Mouse (Mus musculus) liver, adult 2 months (tissue): Measurements from ENCODE around the gene Fto. TPM values are rescaled to one million over a fixed set of nuclear protein-coding genes. Genes with fewer than 3 reads are reported as not detected.

Experiments
- DNase-seq: peaks from one replicate; pipeline ENCODE4 v3.0.0-alpha.2; 2011; ENCODE audit warnings: low read depth, low spot score; ENCODE audit errors: extremely low read depth
- H3K27ac ChIP-seq: fragments of 200-500 bp; replicated peaks from 2 replicates; pipeline ENCODE4 v1.5.1; 2012; ENCODE audit warnings: low read depth, mild to moderate bottlenecking, control low read depth, inconsistent platforms, low read length; ENCODE audit not compliant: insufficient read depth
- H3K27me3 ChIP-seq: fragments of 200-500 bp; 2 replicates; pipeline ENCODE4 v1.6.1; 2012; ENCODE audit warnings: mild to moderate bottlenecking, moderate library complexity, low read length, inconsistent platforms; ENCODE audit not compliant: control insufficient read depth, insufficient read depth
- H3K36me3 ChIP-seq: fragments of 200-500 bp; 2 replicates; pipeline ENCODE4 v1.6.1; 2012; ENCODE audit warnings: low read length, inconsistent platforms; ENCODE audit not compliant: control insufficient read depth, insufficient read depth
- H3K4me1 ChIP-seq: fragments of 200-500 bp; 2 replicates; pipeline ENCODE4 v1.6.1; 2011; ENCODE audit warnings: low read length; ENCODE audit not compliant: control insufficient read depth, insufficient read depth
- H3K4me3 ChIP-seq: fragments of 200-500 bp; 2 replicates; pipeline ENCODE4 v1.5.1; 2011; ENCODE audit warnings: low read depth, mild to moderate bottlenecking, control low read depth, low read length, moderate library complexity; ENCODE audit not compliant: insufficient read depth
- H3K79me2 ChIP-seq: fragments of 200-500 bp; 2 replicates; pipeline ENCODE4 v1.6.1; 2012; ENCODE audit warnings: inconsistent platforms, mild to moderate bottlenecking, low read length, moderate library complexity; ENCODE audit not compliant: control insufficient read depth, insufficient read depth
- H3K9ac ChIP-seq: fragments of 200-500 bp; 2 replicates; pipeline ENCODE4 v1.6.1; 2012; ENCODE audit warnings: low read depth, mild to moderate bottlenecking, control low read depth, inconsistent platforms, low read length
- CTCF ChIP-seq: fragments of 200-500 bp; IDR thresholded peaks from 2 replicates; pipeline ENCODE4 v1.5.1; 2011; ENCODE audit warnings: low read depth, low read length, control low read depth
- POLR2A ChIP-seq: fragments of 200-500 bp; IDR thresholded peaks from 2 replicates; pipeline ENCODE4 v1.6.1; 2011; ENCODE audit warnings: low read length, control low read depth; ENCODE audit not compliant: insufficient read depth; ENCODE audit errors: extremely low read depth
- WGBS: fragments of 180-500 bp; shearing (Covaris S2); methylation state at CpG from one replicate; pipeline ENCODE4 v1.1.7; 2018; 5-methylcytosine and 5-hydroxymethylcytosine counted together
- polyA plus RNA-seq: library from polyadenylated mRNA; depleted of rRNA; stranded (reverse); fragments of >200 nt; gene quantifications from 2 replicates; pipeline ENCODE4 v1.2.3, GENCODE M21; 2012
- total RNA-seq: library from RNA; depleted of rRNA; stranded (reverse); fragments of >200 nt; gene quantifications from 2 replicates; pipeline ENCODE4 v1.2.3, GENCODE M21; 2014

Fto gene
- total and polyA plus RNA-seq, 2 experiments, result 14.1 to 15.6 TPM

GRCm38 (mm10) chr8:91501960-91502600 lies 188.8 kb downstream of the Fto start:
- DNase-seq, result peak; percentile 6
- no peak for TF ChIP-seq POLR2A
- TF ChIP-seq CTCF, result no peak
- Histone ChIP-seq H3K79me2 (no peaks in the 10 kb centered on the region; the same call in 1 of the 2 replicates), H3K27me3 (no peaks in the 10 kb centered on the region), H3K9ac (no peak overlapping the region), H3K36me3 (no peaks in the 10 kb centered on the region), H3K27ac (no peak overlapping the region), H3K4me1 (peaks cover 12% of the 10 kb centered on the region), H3K4me3 (no peak overlapping the region)
- 89% methylated on average over 11 of the region's 11 CpGs for WGBS

GRCm38 (mm10) chr8:91502791-91503190 lies 189.5 kb downstream of the Fto start:
- Histone ChIP-seq H3K36me3 (no peaks in the 10 kb centered on the region), H3K79me2 (no peaks in the 10 kb centered on the region; the same call in 1 of the 2 replicates), H3K4me3 (no peak overlapping the region), H3K9ac (no peak overlapping the region), H3K4me1 (peaks cover 12% of the 10 kb centered on the region), H3K27ac (no peak overlapping the region), H3K27me3 (no peaks in the 10 kb centered on the region)
- DNase-seq, result no peak
- TF ChIP-seq POLR2A (no peak), CTCF (no peak)
- 86% methylated on average over 5 of the region's 5 CpGs for WGBS

DNA sequence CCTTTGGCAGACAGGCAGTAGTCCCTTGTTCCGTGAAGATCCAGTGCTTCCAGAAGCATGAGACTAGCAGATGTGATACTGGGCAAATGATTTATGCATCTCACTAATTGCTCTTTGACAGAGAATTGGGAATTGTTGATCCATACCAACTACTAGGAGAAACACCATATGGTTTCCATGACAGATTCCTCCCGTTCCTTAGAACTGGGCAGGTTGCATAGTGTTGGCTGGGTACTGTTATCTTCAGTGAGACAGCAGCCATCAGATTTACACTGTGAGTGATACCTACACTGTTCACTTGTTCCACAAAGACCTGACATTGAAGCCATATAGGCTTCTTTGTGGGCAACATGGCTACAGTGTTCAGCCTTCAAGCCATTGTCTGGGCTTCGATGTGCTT lies 191.0 kb downstream of the Fto start:
- no peak for DNase-seq
- WGBS, result 98% methylated on average over 3 of the region's 3 CpGs
- H3K79me2 ChIP-seq, result no peaks in the 10 kb centered on the region
- peaks cover 12% of the 10 kb centered on the region for H3K4me1 ChIP-seq
- no peaks in the 10 kb centered on the region for H3K36me3 ChIP-seq
- H3K27me3 ChIP-seq, result no peaks in the 10 kb centered on the region
- H3K9ac ChIP-seq, result no peak overlapping the region
- no peak for TF ChIP-seq CTCF
- no peak for TF ChIP-seq POLR2A
- H3K27ac ChIP-seq, result no peak overlapping the region
- no peak overlapping the region for H3K4me3 ChIP-seq

GRCm38 (mm10) chr8:91504891-91505290 lies 191.6 kb downstream of the Fto start:
- peaks cover 12% of the 10 kb centered on the region for H3K4me1 ChIP-seq
- no peaks in the 10 kb centered on the region for H3K27me3 ChIP-seq
- no peak overlapping the region for H3K4me3 ChIP-seq
- no peak overlapping the region for H3K27ac ChIP-seq
- no peaks in the 10 kb centered on the region for H3K79me2 ChIP-seq
- no peak for TF ChIP-seq CTCF
- TF ChIP-seq POLR2A, result no peak
- peak; percentile 55 for DNase-seq
- 59% methylated on average over 10 of the region's 10 CpGs for WGBS
- H3K36me3 ChIP-seq, result no peaks in the 10 kb centered on the region
- no peak overlapping the region for H3K9ac ChIP-seq

- Histone ChIP-seq H3K79me2 (no peaks in the 10 kb centered on the region), H3K4me1 (peaks cover 12% of the 10 kb centered on the region), H3K27ac (no peak overlapping the region), H3K9ac (no peak overlapping the region), H3K27me3 (no peaks in the 10 kb centered on the region), H3K4me3 (no peak overlapping the region), H3K36me3 (no peaks in the 10 kb centered on the region)
- DNase-seq, result no peak
- TF ChIP-seq POLR2A (no peak), CTCF (no peak)
- WGBS, result 96% methylated on average over 8 of the region's 8 CpGs
Measured at GRCm38 (mm10) chr8:91505411-91505954, 192.2 kb downstream of the Fto start.

DNA sequence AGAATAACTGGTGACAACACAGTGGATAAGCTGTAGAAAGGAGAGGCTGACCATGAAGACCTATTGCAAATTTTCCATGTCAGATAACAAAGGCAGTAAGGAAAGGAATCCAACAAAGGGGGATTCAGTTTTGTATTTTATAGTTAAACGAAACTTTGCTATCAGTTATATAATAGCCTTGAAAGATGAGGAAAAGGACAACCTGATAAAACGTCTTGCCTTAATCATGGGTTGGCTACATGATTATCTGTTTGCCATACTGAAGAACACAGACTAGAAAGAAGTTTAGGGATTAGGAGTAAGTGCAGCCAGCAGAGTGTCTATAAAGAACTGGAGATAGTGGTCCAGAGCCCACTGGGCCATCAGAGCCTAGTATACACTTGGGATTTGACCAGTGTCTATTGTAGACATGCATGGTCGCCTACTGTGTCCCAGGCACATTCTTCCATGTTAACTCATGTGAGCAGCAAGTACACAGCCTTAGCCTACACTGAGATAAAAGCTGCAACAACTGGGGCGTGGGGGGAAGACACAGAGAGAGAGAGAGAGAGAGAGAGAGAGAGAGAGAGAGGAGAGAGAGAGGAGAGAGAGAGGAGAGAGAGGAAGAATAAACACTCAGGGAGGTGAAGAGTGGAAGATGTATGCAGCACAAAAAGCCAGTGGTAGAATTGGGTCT lies 192.8 kb downstream of the Fto start:
- Histone ChIP-seq H3K4me3 (no peak overlapping the region), H3K79me2 (no peaks in the 10 kb centered on the region), H3K9ac (no peak overlapping the region), H3K36me3 (no peaks in the 10 kb centered on the region), H3K4me1 (peaks cover 12% of the 10 kb centered on the region), H3K27me3 (no peaks in the 10 kb centered on the region), H3K27ac (no peak overlapping the region)
- WGBS, result 86% methylated on average over 4 of the region's 4 CpGs
- DNase-seq, result no peak
- TF ChIP-seq POLR2A (no peak), CTCF (no peak)
